Mouse (Mus musculus) neural tube, embryonic 10.5 days (tissue): ENCODE results near the gene Maml3.

Source experiments
- DNase-seq: peaks from one replicate; pipeline ENCODE4 v3.0.0-alpha.2; 2017; ENCODE audit warnings: low spot score; ENCODE audit errors: extremely low spot score

Gene Maml3

DNA sequence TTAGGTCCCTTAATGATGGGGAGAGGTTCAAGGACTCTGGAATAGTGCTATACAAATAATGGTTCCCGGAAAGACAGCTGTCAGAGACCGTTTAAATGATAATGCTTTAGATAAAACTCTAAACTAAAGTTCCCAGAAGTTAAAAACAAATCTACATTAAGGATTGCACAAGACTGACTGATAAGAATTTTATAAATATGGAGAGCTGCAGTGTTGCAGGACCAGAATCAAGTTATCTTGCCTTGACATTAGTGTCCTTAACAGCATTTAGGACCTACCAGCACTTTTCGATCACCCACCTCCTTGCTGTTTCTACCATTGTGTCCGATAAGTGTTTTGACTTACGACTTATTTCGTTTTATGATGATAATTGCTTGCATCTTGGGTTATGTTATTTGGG lies 466.6 kb downstream of the Maml3 start:
- no peak for DNase-seq

DNA sequence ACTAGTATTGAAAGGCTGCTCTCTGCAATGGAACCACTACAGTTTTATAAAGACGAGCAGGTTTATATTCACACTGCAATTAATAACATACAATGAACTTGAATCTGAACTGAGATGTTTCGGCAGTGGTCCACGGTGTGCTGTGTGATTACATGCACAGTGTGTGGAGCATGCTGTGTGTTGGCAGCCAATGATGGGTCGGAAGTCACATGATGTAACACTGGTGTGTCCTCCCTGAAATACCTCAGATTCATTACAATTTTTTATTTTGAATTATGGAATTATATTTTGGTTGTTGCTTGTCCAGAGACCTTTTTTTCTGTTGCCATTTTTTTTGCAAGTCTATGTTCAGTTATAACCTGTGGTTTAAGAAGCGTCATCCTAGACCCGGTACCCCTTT lies 467.6 kb downstream of the Maml3 start:
- no peak for DNase-seq

- no peak for DNase-seq
Measured at GRCm38 (mm10) chr3:51636700-51637099, 468.2 kb downstream of the Maml3 start.

- no peak for DNase-seq
Measured at GRCm38 (mm10) chr3:51635960-51636359, 468.9 kb downstream of the Maml3 start.
